Mouse (Mus musculus): ENCODE results near the gene Dnal4. TPM values are rescaled to one million over a fixed set of nuclear protein-coding genes. Genes with fewer than 3 reads are reported as not detected.

The Dnal4 gene
- polyA plus RNA-seq (2012; fragmentation: generic; extraction: Trizol) = 48.9 TPM
- long read RNA-seq, experiment 1, transcript Dnal4-201 (4 exons, 1,472 nt) = major isoform, 43 of 73 reads
- long read RNA-seq, experiment 1, partial matches to known transcripts = 21 of 73 reads
- long read RNA-seq, experiment 1, other reads (novel, unspliced or antisense) = 9 of 73 reads
- long read RNA-seq, experiment 2, transcript Dnal4-201 (4 exons, 1,472 nt) = major isoform, 42 of 80 reads
- long read RNA-seq, experiment 2, partial matches to known transcripts = 23 of 80 reads
- long read RNA-seq, experiment 2, other reads (novel, unspliced or antisense) = 14 of 80 reads

- TF ChIP-seq MAX (IDR thresholded peaks at IDR 0.05) = no peak
- TF ChIP-seq CTCF (IDR thresholded peaks at IDR 0.05; ENCODE audit: control insufficient read depth, insufficient read depth, insufficient read length) = no peak
- TF ChIP-seq MYOG (IDR thresholded peaks at IDR 0.05; ENCODE audit: control insufficient read depth, extremely low read depth, insufficient read length) = no peak
- no peak for TF ChIP-seq CEBPB (IDR thresholded peaks at IDR 0.05; ENCODE audit: low read depth)
- TF ChIP-seq USF1 (IDR thresholded peaks at IDR 0.05; ENCODE audit: low read depth) = no peak
- no peak for TF ChIP-seq FOSL1 (IDR thresholded peaks at IDR 0.05; ENCODE audit: insufficient read depth, low read length, poor library complexity, severe bottlenecking)
- TF ChIP-seq MYOD1 (IDR thresholded peaks at IDR 0.05; ENCODE audit: control insufficient read depth, insufficient read length, low read depth) = no peak
- H3K27me3 ChIP-seq (ENCODE audit: control insufficient read depth, insufficient read depth, insufficient read length) = peaks cover 13% of the 10 kb centered on the region
- no peaks in the 10 kb centered on the region for H3K79me3 ChIP-seq (ENCODE audit: low read depth)
- H3ac ChIP-seq (ENCODE audit: control insufficient read depth, insufficient read length, low read depth) = no peak within 1 kb of the TSS
- no peak within 1 kb of the TSS for H3K4me3 ChIP-seq (ENCODE audit: insufficient read depth, poor library complexity, severe bottlenecking)
- no peaks in the 10 kb centered on the region for H3K36me3 ChIP-seq (ENCODE audit: control insufficient read depth, insufficient read depth)
- H3K79me2 ChIP-seq (ENCODE audit: control insufficient read depth, insufficient read depth) = peaks cover 10% of the 10 kb centered on the region
Measured at GRCm38 (mm10) chr15:79777749-79778148, at the start of gene Dnal4. Dnal4 (minus strand) TSS chr15:79777849.

GRCm38 (mm10) chr15:79827061-79827777 lies 49.6 kb upstream of the Dnal4 start:
- TF ChIP-seq CEBPB (IDR thresholded peaks at IDR 0.05; ENCODE audit: low read depth) (no peak), MYOD1 (IDR thresholded peaks at IDR 0.05; ENCODE audit: control insufficient read depth, insufficient read length, low read depth) (no peak)
- H3K79me3 ChIP-seq (ENCODE audit: low read depth) = no peaks in the 10 kb centered on the region
- no peak overlapping the region for H3ac ChIP-seq (ENCODE audit: control insufficient read depth, insufficient read length, low read depth)
- no peaks in the 10 kb centered on the region for H3K27me3 ChIP-seq (ENCODE audit: control insufficient read depth, insufficient read depth, insufficient read length)
- H3K36me3 ChIP-seq (ENCODE audit: control insufficient read depth, insufficient read depth) = peaks cover 60% of the 10 kb centered on the region
- no peak overlapping the region for H3K4me3 ChIP-seq (ENCODE audit: insufficient read depth, poor library complexity, severe bottlenecking)
- H3K79me2 ChIP-seq (ENCODE audit: control insufficient read depth, insufficient read depth) = peaks cover 27% of the 10 kb centered on the region

- Histone ChIP-seq H3K79me2 (ENCODE audit: control insufficient read depth, insufficient read depth) (peaks cover 19% of the 10 kb centered on the region), H3K36me3 (ENCODE audit: control insufficient read depth, insufficient read depth) (peaks cover 54% of the 10 kb centered on the region), H3K4me3 (ENCODE audit: insufficient read depth, poor library complexity, severe bottlenecking) (no peak overlapping the region), H3K79me3 (ENCODE audit: low read depth) (no peaks in the 10 kb centered on the region), H3ac (ENCODE audit: control insufficient read depth, insufficient read length, low read depth) (no peak overlapping the region), H3K27me3 (ENCODE audit: control insufficient read depth, insufficient read depth, insufficient read length) (no peaks in the 10 kb centered on the region)
- TF ChIP-seq MYOD1 (IDR thresholded peaks at IDR 0.05; ENCODE audit: control insufficient read depth, insufficient read length, low read depth) = no peak
- TF ChIP-seq USF1 (IDR thresholded peaks at IDR 0.05; ENCODE audit: low read depth) = no peak
- TF ChIP-seq MAX (IDR thresholded peaks at IDR 0.05) = no peak
- no peak for TF ChIP-seq FOSL1 (IDR thresholded peaks at IDR 0.05; ENCODE audit: insufficient read depth, low read length, poor library complexity, severe bottlenecking)
- no peak for TF ChIP-seq MYOG (IDR thresholded peaks at IDR 0.05; ENCODE audit: control insufficient read depth, extremely low read depth, insufficient read length)
Measured at GRCm38 (mm10) chr15:79826221-79826935, 48.7 kb upstream of the Dnal4 start.

GRCm38 (mm10) chr15:79825146-79825825 lies 47.6 kb upstream of the Dnal4 start:
- no peaks in the 10 kb centered on the region for H3K27me3 ChIP-seq (ENCODE audit: control insufficient read depth, insufficient read depth, insufficient read length)
- H3K4me3 ChIP-seq (ENCODE audit: insufficient read depth, poor library complexity, severe bottlenecking) = no peak overlapping the region
- peaks cover 50% of the 10 kb centered on the region for H3K36me3 ChIP-seq (ENCODE audit: control insufficient read depth, insufficient read depth)
- TF ChIP-seq FOSL1 (IDR thresholded peaks at IDR 0.05; ENCODE audit: insufficient read depth, low read length, poor library complexity, severe bottlenecking) (no peak), USF1 (IDR thresholded peaks at IDR 0.05; ENCODE audit: low read depth) (no peak), MYOD1 (IDR thresholded peaks at IDR 0.05; ENCODE audit: control insufficient read depth, insufficient read length, low read depth) (no peak), CTCF (IDR thresholded peaks at IDR 0.05; ENCODE audit: control insufficient read depth, insufficient read depth, insufficient read length) (no peak), CEBPB (IDR thresholded peaks at IDR 0.05; ENCODE audit: low read depth) (no peak), MYOG (IDR thresholded peaks at IDR 0.05; ENCODE audit: control insufficient read depth, extremely low read depth, insufficient read length) (no peak), MAX (IDR thresholded peaks at IDR 0.05) (no peak)
- H3K79me3 ChIP-seq (ENCODE audit: low read depth) = no peaks in the 10 kb centered on the region
- H3K79me2 ChIP-seq (ENCODE audit: control insufficient read depth, insufficient read depth) = peaks cover 17% of the 10 kb centered on the region
- H3ac ChIP-seq (ENCODE audit: control insufficient read depth, insufficient read length, low read depth) = no peak overlapping the region

GRCm38 (mm10) chr15:79823588-79824280 lies 46.1 kb upstream of the Dnal4 start:
- H3ac ChIP-seq (ENCODE audit: control insufficient read depth, insufficient read length, low read depth) = no peak overlapping the region
- no peaks in the 10 kb centered on the region for H3K27me3 ChIP-seq (ENCODE audit: control insufficient read depth, insufficient read depth, insufficient read length)
- no peak overlapping the region for H3K4me3 ChIP-seq (ENCODE audit: insufficient read depth, poor library complexity, severe bottlenecking)
- peaks cover 6% of the 10 kb centered on the region for H3K79me2 ChIP-seq (ENCODE audit: control insufficient read depth, insufficient read depth)
- peaks cover 37% of the 10 kb centered on the region for H3K36me3 ChIP-seq (ENCODE audit: control insufficient read depth, insufficient read depth)
- TF ChIP-seq MAX (IDR thresholded peaks at IDR 0.05) (no peak), USF1 (IDR thresholded peaks at IDR 0.05; ENCODE audit: low read depth) (no peak), MYOD1 (IDR thresholded peaks at IDR 0.05; ENCODE audit: control insufficient read depth, insufficient read length, low read depth) (no peak), CTCF (IDR thresholded peaks at IDR 0.05; ENCODE audit: control insufficient read depth, insufficient read depth, insufficient read length) (no peak), CEBPB (IDR thresholded peaks at IDR 0.05; ENCODE audit: low read depth) (no peak)
- no peaks in the 10 kb centered on the region for H3K79me3 ChIP-seq (ENCODE audit: low read depth)

All from C2C12 (cell line).